29 mouse cellular contexts compared by ENCODE assay signal in genomic region chr8:17689641-17690040, GRCm38 (mm10).
DNase-seq lines count a peak whose midpoint lies in the region; ATAC-seq and TF ChIP-seq lines count a peak whose summit lies in the region.
"Had no signal": no experiment of that assay in that cellular context is flagged by ENCODE, and none has a peak within 500 bp of the region (broad histone marks: within the 10 kb centered on the region; RNA-seq: fewer than 3 reads in every experiment).

No protein-coding gene starts in this region.

- H3K4me3 ChIP-seq in lung, embryonic 15.5 days: no peak overlapping the region
- H3K4me3 ChIP-seq in lung, adult 2 months (replicated peaks; ENCODE audit: extremely low read depth, low read depth, low read length): no peak overlapping the region
- no peak overlapping the region for H3K4me3 ChIP-seq in lung, postnatal 0 days (ENCODE audit: low read depth, low read length)
- no peak overlapping the region for H3K4me3 ChIP-seq in kidney, adult 2 months (ENCODE audit: insufficient read depth, low read depth, low read length)
- H3K4me3 ChIP-seq: embryonic facial prominence, embryonic 13.5 days; embryonic facial prominence, embryonic 15.5 days; erythroblast, embryonic 14.5 days; forebrain, embryonic 10.5 days; forebrain, embryonic 12.5 days had no signal

- 45% methylated on average over 3 of the region's 3 CpGs for WGBS in lung, embryonic 15.5 days
- 65% methylated on average over 3 of the region's 3 CpGs for WGBS in lung, adult 2 months
- WGBS in lung, postnatal 0 days: 59% methylated on average over 3 of the region's 3 CpGs
- 96% methylated on average over 3 of the region's 3 CpGs for WGBS in kidney, adult 2 months

- TF ChIP-seq POLR2A in lung, adult 2 months (IDR thresholded peaks at IDR 0.05; ENCODE audit: borderline replicate concordance, extremely low read depth, low read depth, low read length): no peak
- TF ChIP-seq POLR2A in kidney, adult 2 months (IDR thresholded peaks at IDR 0.05; ENCODE audit: low read depth, low read length): no peak

- H3K9ac ChIP-seq in lung, embryonic 15.5 days: no peak overlapping the region
- H3K9ac ChIP-seq in lung, postnatal 0 days (replicated peaks; ENCODE audit: low read depth): no peak overlapping the region
- H3K9ac ChIP-seq: embryonic facial prominence, embryonic 13.5 days; embryonic facial prominence, embryonic 15.5 days; forebrain, embryonic 12.5 days had no signal

- no peak overlapping the region for H3K4me2 ChIP-seq in lung, embryonic 15.5 days
- H3K4me2 ChIP-seq in lung, postnatal 0 days (replicated peaks; ENCODE audit: low read depth, low read length): no peak overlapping the region
- H3K4me2 ChIP-seq: embryonic facial prominence, embryonic 13.5 days; embryonic facial prominence, embryonic 15.5 days; forebrain, embryonic 12.5 days had no signal

- H3K27ac ChIP-seq in lung, embryonic 15.5 days: peak overlapping the region; percentile 15; the same call in 1 of the 2 replicates
- H3K27ac ChIP-seq in lung, postnatal 0 days (ENCODE audit: low read length): no peak overlapping the region
- H3K27ac ChIP-seq in kidney, adult 2 months (ENCODE audit: insufficient read depth, low read depth, low read length): no peak overlapping the region
- H3K27ac ChIP-seq: embryonic facial prominence, embryonic 13.5 days; embryonic facial prominence, embryonic 15.5 days; forebrain, embryonic 10.5 days; forebrain, embryonic 12.5 days had no signal

- TF ChIP-seq CTCF in lung, adult 2 months (IDR thresholded peaks at IDR 0.05; ENCODE audit: insufficient read depth, low read length): no peak
- no peak for TF ChIP-seq CTCF in lung, postnatal 0 days (IDR thresholded peaks at IDR 0.05)
- no peak for TF ChIP-seq CTCF in kidney, adult 2 months (conservative IDR thresholded peaks at IDR 0.05; ENCODE audit: insufficient read depth, insufficient read length, low read depth, low read length)

- no peaks in the 10 kb centered on the region for H3K27me3 ChIP-seq in lung, embryonic 15.5 days
- no peaks in the 10 kb centered on the region for H3K27me3 ChIP-seq in lung, postnatal 0 days (replicated peaks; ENCODE audit: insufficient read depth, low read length)
- no peaks in the 10 kb centered on the region for H3K27me3 ChIP-seq in kidney, adult 2 months (replicated peaks; ENCODE audit: control insufficient read depth, insufficient read depth, low read length)
- H3K27me3 ChIP-seq: CH12.LX; embryonic facial prominence, embryonic 13.5 days; embryonic facial prominence, embryonic 15.5 days; forebrain, embryonic 12.5 days; Patski had no signal

- peaks cover 10% of the 10 kb centered on the region for H3K4me1 ChIP-seq in lung, embryonic 15.5 days
- H3K4me1 ChIP-seq in lung, adult 2 months (ENCODE audit: control insufficient read depth, insufficient read depth, low read length): no peaks in the 10 kb centered on the region
- H3K4me1 ChIP-seq in lung, postnatal 0 days (ENCODE audit: insufficient read depth, low read depth, low read length): no peaks in the 10 kb centered on the region
- H3K4me1 ChIP-seq in kidney, adult 2 months (ENCODE audit: control insufficient read depth, insufficient read depth, low read length): no peaks in the 10 kb centered on the region
- H3K4me1 ChIP-seq: embryonic facial prominence, embryonic 13.5 days; embryonic facial prominence, embryonic 15.5 days; forebrain, embryonic 10.5 days; forebrain, embryonic 12.5 days had no signal

- peak; percentile 62; the same call in 1 of the 2 replicates for ATAC-seq in lung, embryonic 15.5 days (ENCODE audit: borderline replicate concordance, extremely low read depth, low FRiP score, low TSS enrichment)
- peak; percentile 44 for ATAC-seq in lung, postnatal 0 days
- ATAC-seq: activated CD4-positive, CD25-positive, alpha-beta regulatory T cell, adult 4 months; CD4-positive, CD25-positive, alpha-beta regulatory T cell, adult 4 months; forebrain, embryonic 14.5 days; Patski had no signal

- TF ChIP-seq EP300 in lung, postnatal 0 days (IDR thresholded peaks at IDR 0.05): no peak

- H3K36me3 ChIP-seq in lung, embryonic 15.5 days: no peaks in the 10 kb centered on the region
- H3K36me3 ChIP-seq in lung, postnatal 0 days (ENCODE audit: insufficient read depth, low read length): no peaks in the 10 kb centered on the region
- no peaks in the 10 kb centered on the region for H3K36me3 ChIP-seq in kidney, adult 2 months (ENCODE audit: control insufficient read depth, insufficient read depth, low read length)
- H3K36me3 ChIP-seq: embryonic facial prominence, embryonic 13.5 days; embryonic facial prominence, embryonic 15.5 days; forebrain, embryonic 10.5 days; forebrain, embryonic 12.5 days; G1E had no signal

- peak; percentile 58 for DNase-seq in heart, adult 11 months
- no peak for DNase-seq in heart, postnatal 25 days (ENCODE audit: low spot score)
- no peak for DNase-seq in lung, adult 2 months
- DNase-seq in lung, postnatal 0 days (ENCODE audit: low spot score): no peak
- DNase-seq in lung, postnatal 25 days (ENCODE audit: low spot score): peak; percentile 3
- DNase-seq in urinary bladder, postnatal 14 days (ENCODE audit: low spot score): no peak
- DNase-seq in kidney, adult 2 months: no peak
- DNase-seq: adrenal gland, adult 8-10 months; adrenal gland, postnatal 25 days; B cell, adult 2 months; cerebellum, adult 11 months; cerebellum, adult 18-20 months; cerebellum, adult 8-10 months; cerebellum, adult 9-11 months; cerebellum, postnatal 14 days; cerebellum, postnatal 36 days; embryo, embryonic 11 days had no signal

- no peaks in the 10 kb centered on the region for H3K9me3 ChIP-seq in lung, embryonic 15.5 days
- no peaks in the 10 kb centered on the region for H3K9me3 ChIP-seq in lung, postnatal 0 days (ENCODE audit: low read length)
- H3K9me3 ChIP-seq: embryonic facial prominence, embryonic 13.5 days; embryonic facial prominence, embryonic 15.5 days; forebrain, embryonic 10.5 days; forebrain, embryonic 12.5 days; G1E had no signal

- intact Hi-C loops in heart, postnatal 25 days (cut with DNase I): no loop called here

Comparison
In these comparisons a context has a peak if more than half of its experiments do, and no peak if none do; other contexts are left out.
1. DNase-seq: peak in heart, adult 11 months (single experiment) and lung, postnatal 25 days (single experiment); none in heart, postnatal 25 days (single experiment), lung, adult 2 months (single experiment), lung, postnatal 0 days (single experiment), urinary bladder, postnatal 14 days (single experiment) and kidney, adult 2 months (single experiment).